Mouse (Mus musculus) thymus, postnatal 14 days (tissue): ENCODE data around the gene Myo18b.

Source experiments
- DNase-seq: peaks from one replicate; pipeline ENCODE4 v3.0.0; 2021

Gene Myo18b

GRCm38 (mm10) chr5:112663701-112664100 is 232.5 kb downstream of the Myo18b start:
- no peak for DNase-seq

GRCm38 (mm10) chr5:112660924-112661431 is 235.2 kb downstream of the Myo18b start:
- DNase-seq = no peak

GRCm38 (mm10) chr5:112659295-112659694 is 236.9 kb downstream of the Myo18b start:
- no peak for DNase-seq

GRCm38 (mm10) chr5:112656811-112657210 is 239.4 kb downstream of the Myo18b start:
- DNase-seq = no peak

- DNase-seq = no peak
Observed at GRCm38 (mm10) chr5:112655986-112656541, 240.1 kb downstream of the Myo18b start.

GRCm38 (mm10) chr5:112655529-112655928 is 240.6 kb downstream of the Myo18b start:
- DNase-seq = no peak

- no peak for DNase-seq
Observed at GRCm38 (mm10) chr5:112652036-112652435, 244.1 kb downstream of the Myo18b start.

GRCm38 (mm10) chr5:112649164-112649702 is 246.9 kb downstream of the Myo18b start:
- DNase-seq = no peak

- no peak for DNase-seq
Observed at GRCm38 (mm10) chr5:112646871-112647270, 249.3 kb downstream of the Myo18b start.

GRCm38 (mm10) chr5:112645535-112645934 is 250.6 kb downstream of the Myo18b start:
- no peak for DNase-seq

- DNase-seq = no peak
Observed at GRCm38 (mm10) chr5:112643533-112644272, 252.5 kb downstream of the Myo18b start.

GRCm38 (mm10) chr5:112642731-112643130 is 253.4 kb downstream of the Myo18b start:
- DNase-seq = no peak

GRCm38 (mm10) chr5:112641770-112642169 is 254.4 kb downstream of the Myo18b start:
- no peak for DNase-seq

- DNase-seq = no peak
Observed at GRCm38 (mm10) chr5:112641131-112641530, 255.0 kb downstream of the Myo18b start.

GRCm38 (mm10) chr5:112640651-112641050 is 255.5 kb downstream of the Myo18b start:
- no peak for DNase-seq
